Mouse (Mus musculus): ENCODE measurements at regions not wholly inside any gene's neighbourhood (a gene's known extent, or its start where the extent isn't known, plus 50 kb on each side); places are given as distances from the start of the nearest gene placed in this dataset.

- DNase-seq (ENCODE audit: low spot score) = no peak
Observed at GRCm38 (mm10) chr17:14540269-14540975, 153.6 kb downstream of the Thbs2 start.

- DNase-seq (ENCODE audit: low spot score) = no peak
Observed at GRCm38 (mm10) chr17:14539651-14540050, 154.4 kb downstream of the Thbs2 start.

DNA sequence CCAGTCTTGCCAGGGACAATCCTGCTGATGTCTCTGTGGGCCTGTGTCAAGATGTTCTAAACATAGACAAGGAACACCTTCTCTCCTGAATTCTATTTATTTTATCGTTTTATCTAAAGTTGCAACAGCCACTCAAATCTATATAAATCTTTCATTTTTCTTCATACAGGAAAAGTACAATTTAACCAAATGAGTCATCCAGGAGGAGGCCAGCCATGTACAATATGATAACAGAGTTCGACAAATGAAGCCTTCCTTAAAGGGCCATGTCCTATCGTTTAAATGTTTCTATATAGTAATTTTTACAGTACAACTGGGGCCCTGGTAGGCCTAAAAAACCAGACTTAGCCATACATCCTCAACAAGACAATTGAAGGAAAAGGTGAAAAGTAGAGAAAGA lies 154.8 kb downstream of the Thbs2 start:
- no peak for DNase-seq (ENCODE audit: low spot score)

- no peak for DNase-seq (ENCODE audit: low spot score)
Observed at GRCm38 (mm10) chr17:14538527-14538926, 155.5 kb downstream of the Thbs2 start.

DNA sequence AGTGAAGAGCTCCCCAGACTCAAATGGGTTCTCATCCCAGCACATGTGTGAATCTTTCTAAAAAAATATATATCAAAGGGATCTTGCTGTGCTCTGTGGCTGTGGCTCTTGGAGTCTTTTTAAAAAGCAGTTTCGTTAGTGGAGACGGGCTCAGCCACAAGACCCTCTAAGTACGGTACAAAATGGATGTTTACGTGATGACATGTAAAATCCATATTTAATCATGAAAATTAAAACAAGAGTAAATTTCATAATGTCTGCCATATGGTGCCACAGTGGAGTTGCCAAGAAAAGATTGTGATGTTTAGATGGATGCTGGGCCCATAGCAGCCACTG lies 161.1 kb downstream of the Thbs2 start:
- no peak for DNase-seq (ENCODE audit: low spot score)

DNA sequence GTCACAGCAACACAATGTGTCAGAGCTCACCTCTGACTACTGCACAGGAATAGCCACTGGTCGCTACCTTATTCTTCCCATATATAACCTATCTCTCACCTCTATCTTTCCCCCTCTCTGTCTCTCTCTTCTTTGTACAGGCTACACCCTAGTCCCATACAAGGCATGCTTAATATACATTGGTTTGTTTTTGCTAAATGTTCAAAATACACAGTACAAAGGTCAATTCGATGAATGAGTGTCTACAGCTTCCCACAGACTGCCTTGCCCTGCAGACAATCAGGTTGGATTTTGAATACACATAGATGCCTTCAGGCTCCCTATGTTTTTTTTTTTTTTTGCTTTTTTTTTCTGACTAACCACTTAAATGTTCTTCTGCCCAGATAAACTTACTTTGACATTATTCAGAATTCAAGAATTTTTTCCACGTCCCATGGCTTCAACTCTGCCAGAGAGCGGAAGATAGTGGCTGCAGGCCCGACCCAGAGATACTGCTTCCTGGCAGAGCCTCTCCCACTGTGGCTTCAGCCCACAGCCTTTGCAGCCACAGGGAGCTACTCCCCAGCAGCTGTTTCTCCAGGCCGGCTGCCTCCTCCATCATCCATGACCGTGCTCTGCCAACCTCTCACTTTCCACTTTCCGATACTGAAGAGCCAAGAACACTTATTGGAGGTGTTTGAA lies 161.6 kb downstream of the Thbs2 start:
- no peak for DNase-seq (ENCODE audit: low spot score)

- no peak for DNase-seq (ENCODE audit: low spot score)
Observed at GRCm38 (mm10) chr17:14531796-14532195, 162.2 kb downstream of the Thbs2 start.

- DNase-seq (ENCODE audit: low spot score) = no peak
Observed at GRCm38 (mm10) chr17:14527691-14528090, 166.3 kb downstream of the Thbs2 start.

DNA sequence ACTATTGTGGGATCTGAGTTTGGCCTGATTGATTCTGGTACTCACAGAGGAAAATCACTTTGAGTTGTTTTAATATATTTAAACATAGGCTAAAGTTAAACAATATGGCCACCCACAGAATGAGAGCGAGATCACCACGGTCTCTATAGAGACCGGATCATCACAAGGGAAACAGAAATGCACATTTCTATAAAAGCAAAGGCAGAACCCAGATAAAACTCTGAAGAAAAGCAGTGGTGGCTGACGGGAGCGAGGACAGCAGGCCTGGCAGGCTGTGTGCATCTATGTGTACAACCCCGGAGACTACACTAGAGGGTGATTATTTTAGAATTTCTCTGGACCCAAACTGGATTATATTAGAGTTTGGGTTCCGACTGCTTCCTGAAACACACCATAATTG lies 168.8 kb downstream of the Thbs2 start:
- no peak for DNase-seq (ENCODE audit: low spot score)

DNA sequence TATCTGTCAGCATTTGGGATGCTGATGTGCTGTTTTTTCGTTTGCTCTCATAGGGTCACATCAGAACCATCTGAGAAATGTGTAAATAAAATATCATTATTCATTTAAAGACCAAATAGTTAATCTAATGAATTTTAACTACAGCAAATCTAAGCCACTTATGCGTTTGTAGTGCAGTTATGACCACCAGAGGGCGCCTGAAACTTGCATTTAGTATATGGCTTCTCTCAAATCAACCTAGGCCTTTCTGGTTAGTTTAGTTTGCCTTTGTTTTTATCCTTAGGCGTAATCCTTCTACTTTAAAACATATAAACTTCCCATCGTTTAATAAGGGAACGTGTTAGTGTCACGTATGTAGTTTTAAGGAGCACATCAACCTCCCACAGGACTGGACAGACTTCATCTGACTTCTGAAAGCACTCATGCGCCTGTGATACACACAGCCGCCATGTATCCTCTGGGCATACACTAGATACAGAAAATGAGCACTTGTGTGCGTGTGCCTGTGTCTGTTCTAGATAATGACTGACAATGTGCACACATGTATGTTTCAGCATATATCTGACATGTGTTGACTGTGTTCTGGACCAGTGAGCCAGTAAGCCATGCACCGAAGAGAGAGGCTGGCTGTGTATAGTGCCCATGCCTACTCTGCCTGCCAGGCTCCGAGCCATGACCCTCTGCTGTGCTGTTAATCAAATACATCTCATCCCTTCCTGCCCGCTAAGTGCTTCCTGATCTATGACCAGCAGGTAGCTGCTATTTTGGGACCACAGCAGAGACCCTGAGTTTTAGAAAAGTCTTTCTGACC lies 169.4 kb downstream of the Thbs2 start:
- DNase-seq (ENCODE audit: low spot score) = no peak

GRCm38 (mm10) chr17:14522011-14522410 lies 172.0 kb downstream of the Thbs2 start:
- no peak for DNase-seq (ENCODE audit: low spot score)

GRCm38 (mm10) chr17:14520565-14520964 lies 173.5 kb downstream of the Thbs2 start:
- DNase-seq (ENCODE audit: low spot score) = peak; percentile 49

GRCm38 (mm10) chr17:14519367-14519766 lies 174.7 kb downstream of the Thbs2 start:
- no peak for DNase-seq (ENCODE audit: low spot score)

DNA sequence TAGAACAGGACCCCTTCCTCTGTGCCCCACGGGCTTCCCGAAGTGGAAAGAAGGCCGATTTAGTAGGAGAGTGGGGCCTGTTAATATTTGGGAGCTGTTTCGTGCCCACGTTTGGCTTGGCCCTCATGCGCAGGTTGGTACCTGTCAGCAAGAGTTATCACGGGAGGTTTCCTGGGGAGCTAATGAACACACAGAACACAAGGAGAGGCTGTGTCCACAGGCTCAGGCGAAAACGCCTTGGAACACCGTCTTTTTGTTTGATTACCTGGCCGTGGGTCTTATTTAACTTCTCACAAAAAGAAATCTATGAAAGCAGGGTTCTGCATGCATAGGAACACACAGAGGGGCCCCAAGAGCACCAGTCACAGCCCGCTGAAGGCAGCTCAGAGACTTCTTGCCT lies 175.8 kb downstream of the Thbs2 start:
- no peak for DNase-seq (ENCODE audit: low spot score)

DNA sequence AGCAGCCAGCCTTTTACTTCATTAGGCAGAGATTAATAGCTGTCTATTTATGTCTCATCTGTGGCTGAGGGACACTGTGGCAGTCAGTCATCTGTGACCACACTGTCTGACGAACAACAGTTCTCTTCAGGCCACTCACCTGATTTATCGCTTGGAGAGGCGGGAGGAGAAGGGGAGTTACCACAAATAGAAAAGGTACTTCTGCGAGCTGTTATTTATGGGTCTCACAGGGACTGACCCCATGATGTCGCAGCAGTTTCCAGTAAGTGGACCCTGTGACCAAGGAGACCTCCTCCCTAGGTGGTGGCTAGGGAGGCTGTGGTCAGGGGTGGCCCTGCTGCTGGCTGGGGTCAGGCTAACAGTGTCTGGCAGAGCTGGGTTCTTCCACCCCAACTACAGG lies 176.7 kb downstream of the Thbs2 start:
- DNase-seq (ENCODE audit: low spot score) = no peak

GRCm38 (mm10) chr17:14516097-14516496 lies 177.9 kb downstream of the Thbs2 start:
- DNase-seq (ENCODE audit: low spot score) = no peak

DNA sequence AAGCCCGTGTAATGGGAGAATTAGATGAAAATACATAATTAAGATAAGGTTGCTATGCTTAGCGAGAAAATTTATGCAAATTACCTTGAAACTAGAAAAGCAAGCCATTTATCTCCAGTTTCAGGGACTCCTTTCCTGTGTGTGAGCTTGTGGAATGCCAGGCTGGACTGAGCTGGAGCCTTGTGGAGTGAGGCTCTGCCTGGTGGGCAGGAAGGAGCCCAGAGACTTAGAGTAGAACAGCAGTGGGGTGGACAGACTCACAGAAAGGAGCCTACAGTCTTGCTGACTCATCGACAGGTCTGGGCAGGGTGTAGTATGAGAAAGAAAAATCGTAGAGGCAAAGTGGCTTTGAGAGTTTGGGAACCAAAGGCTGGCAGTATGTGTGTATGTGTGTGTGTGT lies 180.6 kb downstream of the Thbs2 start:
- no peak for DNase-seq (ENCODE audit: low spot score)

DNA sequence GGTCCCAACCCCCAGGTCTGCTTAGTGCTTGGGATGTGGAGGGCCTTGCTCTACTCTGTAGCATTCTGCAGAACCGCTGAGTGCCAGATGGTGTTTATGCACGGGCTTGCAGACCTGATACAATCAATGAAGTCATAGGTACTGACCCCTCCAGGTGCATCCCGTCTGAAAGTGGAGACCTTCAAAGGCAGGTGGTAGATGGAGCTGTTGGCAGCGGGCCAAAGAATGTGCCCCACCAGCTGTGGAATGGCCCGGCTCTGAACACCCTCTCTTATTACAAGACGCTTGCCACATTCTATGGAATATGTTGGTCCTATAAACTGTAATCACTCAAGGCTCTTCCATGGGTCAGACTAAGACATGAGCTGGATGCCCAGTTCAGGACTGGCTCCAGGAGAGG lies 183.5 kb downstream of the Thbs2 start:
- no peak for DNase-seq (ENCODE audit: low spot score)

- no peak for DNase-seq (ENCODE audit: low spot score)
Observed at GRCm38 (mm10) chr17:14507111-14507510, 186.9 kb downstream of the Thbs2 start.

DNA sequence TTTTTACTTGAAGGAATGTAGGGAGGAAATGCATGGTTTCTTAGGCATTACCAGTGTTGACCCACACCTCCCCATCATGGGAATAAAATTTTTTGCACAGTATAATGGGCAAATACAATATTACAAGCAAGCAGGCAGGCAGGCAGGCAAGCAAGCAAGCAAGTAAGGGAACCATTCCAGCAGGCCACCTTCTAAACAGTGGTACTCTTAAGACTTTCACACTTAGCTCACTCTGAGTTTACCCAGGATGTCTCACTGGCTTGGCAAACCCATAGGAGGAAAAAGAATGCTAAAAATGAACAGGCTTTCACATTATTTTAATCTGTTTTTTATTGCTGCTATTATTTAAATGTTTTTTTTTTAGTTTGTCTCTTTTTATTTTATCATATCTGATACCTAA lies 187.9 kb downstream of the Thbs2 start:
- DNase-seq (ENCODE audit: low spot score) = no peak

GRCm38 (mm10) chr17:14505415-14505814 lies 188.6 kb downstream of the Thbs2 start:
- DNase-seq (ENCODE audit: low spot score) = no peak

DNA sequence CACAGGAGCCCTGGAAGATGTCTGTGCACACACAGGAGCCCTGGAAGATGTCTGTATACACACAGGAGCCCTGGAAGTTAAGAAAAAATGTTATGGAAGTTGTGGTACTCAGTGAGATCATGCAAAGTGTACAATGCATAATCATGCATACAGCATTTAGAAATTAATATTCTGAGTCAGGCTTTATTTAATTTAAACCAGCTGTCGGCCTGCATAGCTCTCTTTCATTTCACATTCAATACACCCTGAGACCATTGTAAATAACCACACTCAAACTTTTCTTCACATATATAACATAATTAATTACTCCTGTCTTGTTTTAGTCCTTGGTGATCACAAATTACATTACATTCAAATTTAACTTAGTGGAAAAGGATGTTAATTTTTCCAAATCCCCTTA lies 190.4 kb downstream of the Thbs2 start:
- DNase-seq (ENCODE audit: low spot score) = no peak

GRCm38 (mm10) chr17:14501341-14501740 lies 192.7 kb downstream of the Thbs2 start:
- no peak for DNase-seq (ENCODE audit: low spot score)

Measured in urinary bladder, adult 2 months (tissue).